Mouse (Mus musculus): ENCODE results near the gene Sema3b.

Sema3b gene

DNA sequence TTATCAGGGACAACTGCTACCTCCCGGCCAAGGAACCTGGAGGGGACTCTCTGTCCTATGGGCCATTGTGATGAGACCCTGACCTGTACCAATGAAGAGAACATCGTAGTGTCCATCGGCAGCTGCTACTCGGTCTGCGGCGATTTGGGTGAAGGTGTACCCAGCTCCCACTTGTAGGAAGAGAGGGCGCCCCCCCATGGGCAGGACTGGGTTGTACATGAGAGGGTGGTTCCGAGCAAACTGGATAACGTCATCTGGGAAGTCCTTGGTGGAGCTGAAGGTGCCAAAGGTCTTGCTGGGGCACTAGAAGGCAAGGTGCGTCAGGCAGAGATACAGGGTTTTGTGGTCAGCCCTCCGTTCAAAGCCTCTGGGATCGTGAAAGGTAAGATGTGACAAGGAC, 8.3 kb downstream of the Sema3b start:
- in situ Hi-C loops (cut with MboI; ENCODE audit: low pct_unique_long_range_greater_than_20kb in 1 of 2, low sequenced_read_pairs in 2 of 2, unreplicated experiment in 1 of 2) = loop anchor here in 1 of 2 experiments (5.0 kb wide), 1 partner anchor 77 kb away; the partner anchor contains the start of gene Gnat1

DNA sequence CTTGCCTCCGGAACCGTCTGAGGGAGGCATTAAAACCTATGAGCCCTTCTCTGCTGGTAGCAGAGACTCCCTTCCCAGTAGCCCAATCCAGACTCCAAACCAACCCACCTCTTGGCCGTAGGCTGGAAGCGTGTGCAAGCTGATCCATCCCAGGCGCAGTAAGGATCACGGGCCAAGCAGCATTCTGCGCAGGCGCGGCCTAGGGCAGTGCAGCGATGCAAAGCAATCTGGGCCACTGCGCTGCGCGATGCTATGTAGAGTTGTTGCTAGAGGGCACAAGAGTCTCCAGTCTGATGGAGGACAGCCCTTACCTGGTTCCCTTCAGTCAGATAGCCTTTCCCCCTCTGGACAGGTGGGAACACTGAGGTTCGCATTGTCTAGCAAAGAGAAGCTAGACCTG, 9.2 kb downstream of the Sema3b start:
- in situ Hi-C loops (cut with MboI; ENCODE audit: low pct_unique_long_range_greater_than_20kb in 1 of 2, low sequenced_read_pairs in 2 of 2, unreplicated experiment in 1 of 2) = loop anchor here in 1 of 2 experiments (5.0 kb wide), 1 partner anchor 77 kb away; the partner anchor contains the start of gene Gnat1

DNA sequence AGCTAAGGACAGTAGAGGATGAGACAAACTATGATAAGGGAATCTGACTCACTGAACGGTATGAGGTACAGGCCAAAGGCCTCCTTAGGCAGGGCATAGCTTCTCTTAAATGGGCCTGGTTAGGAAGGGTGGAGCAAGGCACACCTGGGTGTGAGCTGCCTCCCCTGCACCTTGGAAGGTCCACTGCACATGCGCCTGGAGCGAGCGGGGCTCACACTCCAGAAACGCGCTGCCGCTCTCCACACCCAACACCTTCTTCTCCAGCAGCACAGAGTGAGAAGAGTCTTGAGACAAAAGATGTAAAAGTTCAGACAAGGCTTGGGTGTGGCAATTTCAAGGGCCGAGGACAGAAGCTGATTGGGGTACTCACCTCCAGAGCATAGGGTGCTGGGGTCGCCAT, 9.6 kb downstream of the Sema3b start:
- in situ Hi-C loops (cut with MboI; ENCODE audit: low pct_unique_long_range_greater_than_20kb in 1 of 2, low sequenced_read_pairs in 2 of 2, unreplicated experiment in 1 of 2) = no loop called here

DNA sequence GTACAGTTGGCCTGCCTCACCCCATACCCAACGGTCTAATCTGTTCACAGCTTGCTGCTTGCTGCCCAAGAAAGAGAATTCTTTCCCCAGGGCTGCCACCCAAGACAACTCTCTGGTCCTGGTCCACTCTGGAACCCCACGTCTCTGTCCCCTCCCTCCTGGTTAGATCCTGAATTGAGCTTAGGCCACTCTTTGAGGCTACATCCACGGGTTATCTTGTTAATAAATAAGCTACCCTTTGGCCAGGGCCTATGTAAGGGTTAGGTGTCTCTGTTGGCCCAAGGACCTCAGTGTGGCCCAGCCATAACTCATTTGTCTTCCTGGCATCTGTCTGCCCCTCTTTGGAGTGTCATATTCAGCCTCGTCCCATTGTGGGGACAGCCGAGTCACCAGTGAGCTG, 10.6 kb downstream of the Sema3b start:
- in situ Hi-C loops (cut with MboI; ENCODE audit: low pct_unique_long_range_greater_than_20kb in 1 of 2, low sequenced_read_pairs in 2 of 2, unreplicated experiment in 1 of 2) = no loop called here

DNA sequence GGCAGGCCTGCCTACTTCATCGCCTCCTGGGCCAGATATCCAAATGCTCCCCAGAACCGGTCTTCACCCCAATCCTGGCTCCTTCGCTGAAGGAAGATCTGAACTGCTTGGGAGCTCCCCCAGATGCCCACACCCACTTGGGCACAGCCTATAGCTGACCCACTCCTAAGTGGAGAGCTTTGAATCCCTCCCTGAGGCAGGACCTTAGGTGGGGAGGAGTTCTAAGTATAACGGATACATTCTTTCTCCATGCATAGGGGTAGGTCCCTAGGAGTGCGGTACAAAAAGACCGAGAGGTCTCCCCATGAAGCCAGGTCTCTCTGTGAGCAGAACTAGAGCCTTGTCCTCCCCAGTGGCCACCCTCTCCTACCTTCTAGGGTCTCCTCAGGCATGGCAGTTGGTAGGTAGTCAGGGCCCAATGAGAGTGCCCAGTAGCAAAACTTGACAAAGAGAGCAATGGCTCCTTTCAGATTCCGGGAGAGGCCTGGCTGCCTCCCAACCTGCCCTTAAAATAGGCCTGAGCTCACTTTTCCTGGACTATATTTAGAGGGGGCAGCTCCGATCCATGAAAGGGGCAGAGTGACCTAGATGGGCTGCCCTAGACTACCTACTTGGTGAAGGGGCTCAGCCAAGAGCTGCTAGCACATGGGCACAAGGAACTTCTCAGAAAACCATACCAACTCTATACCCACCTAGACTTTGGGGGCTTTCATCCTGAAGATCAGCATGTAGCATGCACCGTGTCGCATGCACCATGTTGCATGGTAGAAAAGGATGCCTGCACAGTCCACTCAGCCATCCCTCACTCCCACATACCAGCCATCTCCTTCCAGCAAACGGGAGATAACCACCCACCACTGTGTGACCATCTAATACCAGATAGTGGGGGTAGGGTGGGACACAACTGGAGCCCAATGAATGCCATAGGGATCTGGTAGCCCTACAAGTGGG, 12.1 kb downstream of the Sema3b start:
- in situ Hi-C loops (cut with MboI; ENCODE audit: low pct_unique_long_range_greater_than_20kb in 1 of 2, low sequenced_read_pairs in 2 of 2, unreplicated experiment in 1 of 2) = no loop called here

DNA sequence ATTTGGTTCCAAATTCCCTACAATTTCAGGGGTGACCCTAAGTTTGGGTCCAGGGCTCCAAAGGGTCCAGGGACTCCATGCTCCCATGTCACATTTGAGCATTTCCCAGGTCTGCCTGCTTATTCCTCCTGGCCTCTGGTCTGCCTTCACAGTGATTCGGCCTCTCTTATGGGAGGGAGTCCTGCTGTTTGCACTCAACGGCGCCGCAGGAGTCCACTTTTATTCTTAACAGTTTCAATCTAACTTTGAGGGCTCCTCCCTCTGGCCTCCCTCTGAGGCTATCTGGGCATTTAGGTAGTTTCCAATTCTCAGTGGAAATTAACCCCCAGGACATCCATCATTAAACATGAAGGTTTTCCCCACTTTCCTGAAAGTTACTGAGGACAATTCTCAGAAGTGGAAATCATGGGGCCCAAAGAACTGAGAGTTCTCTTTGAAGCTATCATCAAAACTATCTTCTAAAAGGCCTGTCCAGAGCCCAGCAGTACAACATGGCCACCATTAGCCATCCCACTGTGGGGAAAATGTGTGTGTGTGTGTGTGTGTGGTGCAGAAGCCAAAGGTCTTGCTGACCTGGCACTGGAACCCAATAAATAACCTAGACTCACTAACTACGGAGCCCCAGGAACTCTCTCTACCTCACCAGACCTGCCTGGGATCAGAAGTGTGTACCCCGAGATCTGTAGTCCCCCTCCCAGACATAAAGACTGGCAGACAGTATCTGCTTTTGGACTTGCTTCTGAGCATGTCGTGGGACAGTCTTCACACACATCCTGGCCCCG, 14.6 kb downstream of the Sema3b start:
- in situ Hi-C loops (cut with MboI; ENCODE audit: low pct_unique_long_range_greater_than_20kb in 1 of 2, low sequenced_read_pairs in 2 of 2, unreplicated experiment in 1 of 2) = no loop called here

DNA sequence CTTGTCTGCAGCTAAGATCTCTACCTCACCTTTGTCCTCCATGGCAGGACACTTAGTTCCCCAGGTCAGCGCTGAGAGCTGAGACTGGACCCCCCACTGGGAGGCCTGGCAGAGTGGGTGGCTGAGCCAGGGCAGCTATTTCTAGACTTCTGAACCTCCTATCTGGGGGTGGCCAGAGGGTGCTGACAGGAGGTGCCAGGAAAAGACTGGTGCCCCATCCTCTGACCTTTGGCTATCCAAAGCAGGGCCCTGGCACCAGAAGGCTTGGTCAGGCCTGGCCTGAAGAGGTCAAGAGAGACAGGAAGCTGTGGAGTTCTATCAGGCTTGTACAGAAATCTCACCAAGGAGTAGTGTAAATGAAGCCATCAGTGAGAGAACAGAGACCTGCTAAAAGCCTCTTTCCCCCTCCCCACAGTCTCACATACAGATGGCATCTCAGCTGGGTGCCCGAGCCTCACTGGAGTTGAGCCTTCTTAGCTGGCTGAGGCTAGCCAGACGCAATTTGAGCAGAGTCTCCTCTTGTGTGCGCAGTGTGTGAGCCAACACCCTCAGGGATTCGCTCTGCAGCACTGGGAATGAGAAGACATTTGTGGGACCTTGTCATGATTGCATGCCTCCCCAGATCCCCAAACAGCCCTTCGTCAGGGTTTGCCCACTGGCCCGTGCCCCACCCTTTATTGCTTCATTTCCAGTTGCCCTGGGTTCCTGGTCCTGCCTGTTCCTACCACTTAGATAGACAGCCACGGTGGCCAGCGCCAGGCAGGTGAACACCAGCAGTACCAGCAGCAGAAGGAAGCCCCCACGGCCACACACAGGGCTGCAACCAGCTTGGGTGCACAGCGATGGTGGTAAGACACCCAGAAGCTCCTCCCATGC, 15.7 kb downstream of the Sema3b start:
- in situ Hi-C loops (cut with MboI; ENCODE audit: low pct_unique_long_range_greater_than_20kb in 1 of 2, low sequenced_read_pairs in 2 of 2, unreplicated experiment in 1 of 2) = no loop called here

DNA sequence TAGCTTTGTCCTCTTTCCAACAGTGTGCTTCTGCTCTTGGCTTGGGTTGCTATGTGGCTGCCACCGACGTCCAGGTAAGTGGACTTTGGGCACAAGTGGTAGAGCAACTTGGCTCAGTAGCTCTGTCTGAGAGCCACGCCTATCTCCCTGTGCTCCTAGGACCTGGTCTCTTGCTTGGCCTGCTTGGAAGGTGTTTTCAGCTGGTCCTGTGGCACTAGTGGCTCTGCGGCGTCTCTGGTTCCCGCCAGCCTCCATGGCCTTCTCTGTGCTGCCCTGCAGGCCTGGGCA, 18.3 kb downstream of the Sema3b start:
- in situ Hi-C loops (cut with MboI; ENCODE audit: low pct_unique_long_range_greater_than_20kb in 1 of 2, low sequenced_read_pairs in 2 of 2, unreplicated experiment in 1 of 2) = no loop called here

DNA sequence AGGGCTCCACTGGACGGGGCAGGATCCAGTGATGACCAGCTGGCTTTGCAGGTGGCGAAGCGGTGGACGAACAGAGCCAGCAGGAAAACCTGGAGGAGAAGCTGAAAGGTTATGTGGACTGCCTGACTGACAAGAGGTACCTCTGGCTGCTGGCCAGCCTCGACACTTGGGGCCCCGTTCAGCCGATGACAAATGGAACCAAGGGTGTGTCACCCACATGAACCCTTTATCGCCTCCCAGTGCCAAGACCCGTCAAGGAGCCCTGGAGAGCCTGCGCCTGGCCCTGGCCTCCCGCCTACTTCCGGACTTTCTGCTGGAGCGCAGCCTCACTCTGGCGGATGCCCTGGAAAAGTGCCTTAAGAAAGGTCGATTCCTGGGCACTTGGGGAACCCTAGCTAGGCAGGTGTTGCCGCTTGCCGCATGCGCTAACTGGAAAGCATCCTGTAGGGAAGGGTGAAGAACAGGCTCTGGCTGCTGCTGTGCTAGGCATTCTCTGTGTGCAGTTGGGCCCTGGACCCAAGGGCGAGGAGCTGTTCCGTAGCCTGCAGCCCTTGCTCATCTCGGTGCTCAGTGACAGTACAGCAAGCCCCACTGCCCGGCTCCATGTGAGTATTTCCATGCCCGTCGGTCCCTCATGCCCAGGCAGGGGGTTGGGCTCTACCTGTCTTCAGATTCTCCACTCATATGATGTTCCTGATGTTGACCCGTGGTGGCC, 18.8 kb downstream of the Sema3b start:
- in situ Hi-C loops (cut with MboI; ENCODE audit: low pct_unique_long_range_greater_than_20kb in 1 of 2, low sequenced_read_pairs in 2 of 2, unreplicated experiment in 1 of 2) = no loop called here

DNA sequence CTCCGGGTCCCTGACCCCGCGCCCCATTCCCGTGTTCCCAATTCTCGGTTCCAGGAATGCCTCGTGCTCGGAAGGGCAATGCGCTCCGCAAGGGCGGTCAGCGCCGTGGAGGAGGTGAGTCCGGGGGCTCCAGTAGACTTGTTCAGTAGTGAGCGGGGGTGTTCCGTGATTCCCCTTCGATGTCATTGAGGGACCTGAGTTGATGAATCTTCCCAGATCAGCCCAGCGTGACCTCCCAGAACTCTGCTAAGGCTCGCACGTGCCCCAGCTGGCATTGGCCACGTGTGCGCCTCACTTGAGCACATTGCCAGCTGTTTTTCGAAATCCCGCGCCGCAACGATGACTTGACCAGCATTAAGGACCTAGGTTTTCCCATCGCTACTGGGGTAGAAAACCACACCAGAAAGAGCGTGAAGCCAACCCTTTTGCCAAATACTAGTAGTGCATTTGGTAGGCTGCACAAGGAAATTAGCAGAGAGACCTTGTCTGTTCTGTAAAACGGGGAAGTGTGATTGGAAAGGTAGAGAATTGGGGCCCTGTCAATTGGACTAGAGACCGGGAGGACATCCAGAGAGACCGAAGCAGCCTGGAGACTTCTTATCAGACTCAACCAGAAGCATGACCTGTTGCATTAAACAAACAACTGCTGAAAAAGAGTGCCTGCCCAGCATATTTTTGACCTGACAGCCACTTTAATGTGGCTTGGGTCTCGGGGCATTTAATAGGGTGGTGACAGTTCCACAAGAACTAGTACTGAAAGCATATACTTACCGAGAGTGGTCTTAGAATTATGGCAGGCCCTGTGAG, 21.0 kb downstream of the Sema3b start:
- in situ Hi-C loops (cut with MboI; ENCODE audit: low pct_unique_long_range_greater_than_20kb in 1 of 2, low sequenced_read_pairs in 2 of 2, unreplicated experiment in 1 of 2) = no loop called here

DNA sequence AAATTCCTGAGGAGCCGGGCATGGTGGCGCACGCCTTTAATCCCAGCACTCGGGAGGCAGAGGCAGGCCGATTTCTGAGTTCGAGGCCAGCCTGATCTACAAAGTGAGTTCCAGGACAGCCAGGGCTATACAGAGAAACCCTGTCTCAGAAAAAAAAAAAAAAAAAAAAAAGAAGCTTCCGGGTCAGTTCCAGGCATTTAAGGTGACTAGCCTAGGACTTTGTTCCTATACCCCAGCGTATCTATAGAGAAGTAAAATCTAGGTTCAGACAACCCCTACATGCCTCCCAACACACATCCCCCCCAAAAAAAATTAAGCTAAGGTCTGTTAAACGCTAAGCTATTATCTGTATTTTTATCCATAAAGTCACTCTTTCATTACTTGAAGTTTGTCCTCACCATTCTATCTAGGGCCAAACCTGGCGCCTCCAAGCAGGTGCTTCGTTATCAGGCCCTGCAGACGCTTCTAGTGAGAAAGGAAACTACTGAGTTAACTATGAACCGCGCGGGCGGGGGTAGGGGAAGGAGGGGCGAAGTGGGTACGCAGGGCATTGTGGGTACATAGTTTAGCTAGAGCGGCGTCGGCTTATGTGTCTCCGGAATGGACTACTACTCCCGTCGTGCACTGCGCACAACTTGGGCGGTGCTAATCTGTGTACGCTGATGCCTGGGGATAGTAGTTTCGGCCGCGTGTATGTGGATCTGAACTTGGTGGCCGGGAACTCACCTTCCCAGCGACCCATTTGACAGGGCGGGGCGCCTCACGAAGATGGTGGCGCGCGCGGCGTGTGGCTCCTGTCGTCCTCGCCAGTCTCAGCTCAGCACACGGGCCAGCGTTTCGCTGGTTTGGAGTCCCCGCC, 21.8 kb downstream of the Sema3b start, which contains the start of gene Ifrd2:
Ifrd2 (plus strand) TSS at position 669 of the 859 bp plus-strand sequence.
- in situ Hi-C loops (cut with MboI; ENCODE audit: low pct_unique_long_range_greater_than_20kb in 1 of 2, low sequenced_read_pairs in 2 of 2, unreplicated experiment in 1 of 2) = no loop called here

DNA sequence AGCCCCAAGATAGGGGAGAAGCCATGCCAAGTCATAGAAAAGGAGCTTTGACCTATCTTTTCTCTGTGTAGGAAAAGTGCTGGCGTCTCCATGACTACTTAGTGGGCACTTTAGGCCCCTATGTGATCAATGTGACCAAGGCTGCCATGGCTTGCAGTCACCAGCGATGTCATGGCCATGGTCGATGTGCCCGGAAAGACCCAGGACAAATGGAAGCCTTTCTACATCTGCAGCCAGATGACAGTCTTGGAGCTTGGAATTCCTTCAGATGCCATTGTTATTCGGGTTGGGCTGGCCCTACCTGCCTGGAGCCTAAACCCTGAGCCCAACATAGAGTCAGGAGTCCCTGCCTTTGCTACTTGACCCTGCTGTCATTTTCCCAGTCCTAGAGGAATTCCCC, 22.5 kb downstream of the Sema3b start:
- in situ Hi-C loops (cut with MboI; ENCODE audit: low pct_unique_long_range_greater_than_20kb in 1 of 2, low sequenced_read_pairs in 2 of 2, unreplicated experiment in 1 of 2) = no loop called here

DNA sequence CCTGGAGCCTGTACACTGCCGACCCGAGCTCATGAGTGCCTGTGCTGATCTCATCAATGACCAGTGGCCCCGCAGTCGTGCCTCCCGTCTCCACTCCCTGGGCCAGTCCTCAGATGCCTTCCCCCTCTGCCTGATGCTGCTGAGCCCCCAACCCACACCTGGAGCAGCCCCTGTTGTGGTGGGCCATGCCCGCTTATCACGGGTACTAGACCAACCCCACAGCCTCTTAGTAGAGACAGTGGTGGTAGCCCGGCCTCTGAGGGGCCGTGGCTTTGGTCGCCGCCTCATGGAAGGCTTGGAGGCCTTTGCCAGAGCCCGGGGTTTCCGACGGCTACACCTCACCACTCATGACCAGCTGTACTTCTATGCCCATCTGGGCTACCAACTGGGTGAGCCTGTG, 25.9 kb downstream of the Sema3b start:
- in situ Hi-C loops (cut with MboI; ENCODE audit: low pct_unique_long_range_greater_than_20kb in 1 of 2, low sequenced_read_pairs in 2 of 2, unreplicated experiment in 1 of 2) = no loop called here

DNA sequence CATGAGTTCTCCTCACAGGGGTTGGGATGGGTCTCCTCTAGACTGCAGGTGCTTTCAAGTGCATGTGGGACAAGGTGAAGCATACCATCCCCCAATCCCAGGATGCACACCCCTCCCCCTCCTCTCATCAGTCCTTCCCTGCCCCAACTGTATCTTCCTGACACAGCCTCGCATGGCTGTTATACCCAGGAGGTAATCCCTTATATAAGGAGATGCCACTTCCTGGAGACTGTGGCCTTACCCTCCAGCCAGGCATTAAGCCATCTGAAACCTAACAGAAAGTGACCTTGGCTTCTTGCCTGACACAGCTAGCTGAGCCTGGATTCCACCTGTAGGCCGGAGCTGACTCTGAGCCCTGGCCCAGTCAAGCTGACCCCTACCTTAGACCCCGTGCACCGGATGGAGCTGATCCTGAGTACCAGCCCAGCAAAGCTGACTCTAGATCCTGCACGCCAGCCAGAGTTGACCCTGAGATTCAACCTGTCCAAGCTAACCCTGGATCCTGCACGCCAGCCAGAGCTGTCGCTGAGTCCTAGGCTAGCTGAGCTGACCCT, 26.4 kb downstream of the Sema3b start:
- in situ Hi-C loops (cut with MboI; ENCODE audit: low pct_unique_long_range_greater_than_20kb in 1 of 2, low sequenced_read_pairs in 2 of 2, unreplicated experiment in 1 of 2) = no loop called here

DNA sequence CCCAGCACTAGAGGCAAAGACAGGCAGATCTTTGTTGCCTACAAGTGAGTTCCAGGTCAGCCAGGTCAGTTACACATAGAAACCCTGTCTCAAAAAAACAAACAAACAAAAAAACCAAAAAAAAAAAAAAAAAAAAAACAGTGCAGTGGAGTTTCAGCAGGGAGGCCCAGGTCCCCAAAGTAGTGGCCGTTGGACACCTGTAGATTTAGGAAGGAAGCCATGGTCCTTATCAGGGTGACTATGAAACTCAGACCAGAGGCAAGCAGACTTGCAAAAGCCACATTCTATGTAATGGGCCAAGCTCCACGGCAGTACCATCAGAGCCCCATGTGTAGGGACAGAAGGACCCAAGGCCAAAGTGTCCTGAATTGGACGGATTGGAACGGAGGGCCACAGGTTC, 27.4 kb downstream of the Sema3b start:
- in situ Hi-C loops (cut with MboI; ENCODE audit: low pct_unique_long_range_greater_than_20kb in 1 of 2, low sequenced_read_pairs in 2 of 2, unreplicated experiment in 1 of 2) = no loop called here
